ENCODE assay signal across 12 mouse cellular contexts in the genomic region with DNA sequence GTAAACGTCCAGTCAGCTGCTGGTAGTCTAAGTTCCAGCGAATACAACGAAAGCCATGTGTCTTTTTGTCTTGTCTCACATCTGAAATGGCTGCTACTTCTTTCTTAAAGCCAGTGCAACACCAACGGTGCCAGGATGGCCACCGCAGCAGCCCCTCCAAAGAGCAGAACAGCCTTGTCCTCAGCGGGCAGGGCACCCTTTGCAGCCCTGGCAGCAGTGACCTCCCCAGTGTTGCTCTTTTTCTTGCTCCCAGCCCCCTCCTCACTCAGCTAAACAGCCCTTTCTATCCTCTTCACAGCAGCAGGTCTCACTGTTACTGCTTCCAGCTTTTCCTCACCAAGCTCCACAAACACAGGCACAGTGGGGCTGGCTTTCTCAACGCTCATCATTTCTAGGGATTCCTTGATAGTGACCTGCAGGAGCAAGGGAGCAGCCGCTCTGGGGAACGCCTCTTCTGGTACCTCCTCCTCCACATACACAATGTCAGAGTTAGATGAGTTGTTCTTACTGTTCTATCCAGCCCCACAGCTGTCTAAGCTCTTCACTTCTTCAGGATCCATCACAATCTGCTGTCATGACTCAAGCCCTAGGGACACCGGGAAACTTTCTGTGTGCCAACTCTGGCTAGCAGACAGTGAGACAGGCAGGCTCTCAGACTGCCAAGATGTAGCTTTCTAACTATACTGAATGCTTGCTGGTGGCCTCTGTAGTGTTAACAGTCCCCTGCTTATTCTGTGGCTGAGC. TPM values are rescaled to one million over a fixed set of nuclear protein-coding genes. Genes with fewer than 3 reads are reported as not detected.
A peak's percentile ranks its signal among the peaks of the same experiment; 100 is the strongest.
DNase-seq lines count a peak whose midpoint lies in the region; ATAC-seq and TF ChIP-seq lines count a peak whose summit lies in the region.
"Had no signal": no experiment of that assay in that cellular context is flagged by ENCODE, and none has a peak within 500 bp of the region (broad histone marks: within the 10 kb centered on the region; RNA-seq: fewer than 3 reads in every experiment).

No protein-coding gene starts in this region.

- no peak for TF ChIP-seq POLR2A in kidney, adult 2 months (IDR thresholded peaks at IDR 0.05; ENCODE audit: low read depth, low read length)

- 65% methylated on average over 10 of the region's 10 CpGs for WGBS in heart, embryonic 11.5 days (ENCODE audit: insufficient replicate concordance)
- 66% methylated on average over 10 of the region's 10 CpGs for WGBS in heart, embryonic 12.5 days
- WGBS in limb, embryonic 11.5 days, result 69% methylated on average over 10 of the region's 10 CpGs
- 77% methylated on average over 10 of the region's 10 CpGs for WGBS in limb, embryonic 10.5 days
- 50% methylated on average over 10 of the region's 10 CpGs for WGBS in forebrain, postnatal 0 days
- 61% methylated on average over 10 of the region's 10 CpGs for WGBS in stomach, postnatal 0 days
- 48% methylated on average over 10 of the region's 10 CpGs for WGBS in kidney, adult 2 months
- WGBS in liver, embryonic 11.5 days, result 69% methylated on average over 10 of the region's 10 CpGs

- no peaks in the 10 kb centered on the region for H3K4me1 ChIP-seq in heart, embryonic 11.5 days (ENCODE audit: control insufficient read depth, insufficient read depth, low read length)
- no peaks in the 10 kb centered on the region for H3K4me1 ChIP-seq in heart, embryonic 12.5 days (replicated peaks)
- H3K4me1 ChIP-seq in limb, embryonic 11.5 days (ENCODE audit: control insufficient read depth, insufficient read depth, low read length), result peaks cover 4% of the 10 kb centered on the region; the same call in 1 of the 2 replicates
- H3K4me1 ChIP-seq in limb, embryonic 10.5 days, result peaks cover 11% of the 10 kb centered on the region
- H3K4me1 ChIP-seq in forebrain, postnatal 0 days (ENCODE audit: insufficient read depth), result 0 out of 2 replicates have a peak, but pooled peaks cover 6% of the 10 kb centered on the region
- no peaks in the 10 kb centered on the region for H3K4me1 ChIP-seq in stomach, postnatal 0 days (replicated peaks; ENCODE audit: control insufficient read depth, insufficient read depth)
- H3K4me1 ChIP-seq in kidney, adult 2 months (ENCODE audit: control insufficient read depth, insufficient read depth, low read length), result no peaks in the 10 kb centered on the region
- no peaks in the 10 kb centered on the region for H3K4me1 ChIP-seq in liver, embryonic 11.5 days (replicated peaks; ENCODE audit: control insufficient read depth, insufficient read depth, low read length)

- no peaks in the 10 kb centered on the region for H3K27me3 ChIP-seq in heart, embryonic 11.5 days (ENCODE audit: control insufficient read depth, insufficient read depth, low read length)
- no peaks in the 10 kb centered on the region for H3K27me3 ChIP-seq in heart, embryonic 12.5 days (replicated peaks)
- no peaks in the 10 kb centered on the region; the same call in 1 of the 2 replicates for H3K27me3 ChIP-seq in limb, embryonic 11.5 days (ENCODE audit: control insufficient read depth, insufficient read depth, low read length)
- peaks cover 24% of the 10 kb centered on the region for H3K27me3 ChIP-seq in limb, embryonic 10.5 days (ENCODE audit: low read depth, poor library complexity, severe bottlenecking)
- no peaks in the 10 kb centered on the region for H3K27me3 ChIP-seq in forebrain, postnatal 0 days (ENCODE audit: insufficient read depth, low read length)
- no peaks in the 10 kb centered on the region for H3K27me3 ChIP-seq in stomach, postnatal 0 days (ENCODE audit: control insufficient read depth, insufficient read depth, low read length)
- H3K27me3 ChIP-seq in kidney, adult 2 months (replicated peaks; ENCODE audit: control insufficient read depth, insufficient read depth, low read length), result no peaks in the 10 kb centered on the region
- H3K27me3 ChIP-seq in liver, embryonic 11.5 days (replicated peaks; ENCODE audit: control insufficient read depth, insufficient read depth, low read length), result no peaks in the 10 kb centered on the region

- ATAC-seq in heart, embryonic 11.5 days (replicated peaks; ENCODE audit: insufficient number of reproducible peaks, low FRiP score, low TSS enrichment), result no peak
- no peak for ATAC-seq in heart, embryonic 12.5 days (ENCODE audit: insufficient number of reproducible peaks, low FRiP score)
- 0 out of 2 replicates have a peak, but pooled peaks have one; percentile 51 for ATAC-seq in limb, embryonic 11.5 days (ENCODE audit: insufficient number of reproducible peaks, low FRiP score, low TSS enrichment, low read depth)
- ATAC-seq in forebrain, postnatal 0 days, result peak; percentile 66
- no peak for ATAC-seq in stomach, postnatal 0 days (ENCODE audit: low FRiP score, low TSS enrichment)
- no peak for ATAC-seq in liver, embryonic 11.5 days (replicated peaks; ENCODE audit: low FRiP score)

- no peak for DNase-seq in limb, embryonic 11.5 days (ENCODE audit: low spot score)
- DNase-seq in limb, embryonic 10.5 days (ENCODE audit: low spot score), result no peak
- no peak for DNase-seq in forebrain, postnatal 0 days
- DNase-seq in stomach, postnatal 0 days (ENCODE audit: low spot score), result no peak
- no peak for DNase-seq in kidney, adult 2 months
- DNase-seq in liver, embryonic 11.5 days (ENCODE audit: low spot score), result no peak
- DNase-seq: lung, postnatal 14 days had no signal

- H3K9ac ChIP-seq in heart, embryonic 11.5 days (ENCODE audit: low read depth, low read length), result no peak overlapping the region
- H3K9ac ChIP-seq in heart, embryonic 12.5 days, result no peak overlapping the region
- H3K9ac ChIP-seq in limb, embryonic 11.5 days (ENCODE audit: low read length), result no peak overlapping the region
- H3K9ac ChIP-seq in forebrain, postnatal 0 days, result no peak overlapping the region
- 0 out of 2 replicates have a peak overlapping the region, but pooled peaks have one; percentile 18 for H3K9ac ChIP-seq in stomach, postnatal 0 days (ENCODE audit: low read length)
- H3K9ac ChIP-seq in liver, embryonic 11.5 days (ENCODE audit: low read depth, low read length), result no peak overlapping the region

- no peaks in the 10 kb centered on the region for H3K36me3 ChIP-seq in heart, embryonic 11.5 days (ENCODE audit: control insufficient read depth, insufficient read depth, low read length)
- H3K36me3 ChIP-seq in heart, embryonic 12.5 days, result no peaks in the 10 kb centered on the region
- no peaks in the 10 kb centered on the region for H3K36me3 ChIP-seq in limb, embryonic 11.5 days (ENCODE audit: control insufficient read depth, insufficient read depth, low read length)
- no peaks in the 10 kb centered on the region for H3K36me3 ChIP-seq in limb, embryonic 10.5 days
- H3K36me3 ChIP-seq in forebrain, postnatal 0 days (ENCODE audit: insufficient read depth), result 0 out of 2 replicates have a peak, but pooled peaks cover 4% of the 10 kb centered on the region
- H3K36me3 ChIP-seq in stomach, postnatal 0 days (ENCODE audit: control insufficient read depth, insufficient read depth, low read length), result no peaks in the 10 kb centered on the region
- no peaks in the 10 kb centered on the region for H3K36me3 ChIP-seq in kidney, adult 2 months (ENCODE audit: control insufficient read depth, insufficient read depth, low read length)
- H3K36me3 ChIP-seq in liver, embryonic 11.5 days (ENCODE audit: control insufficient read depth, insufficient read depth, low read length), result no peaks in the 10 kb centered on the region

- no peak overlapping the region for H3K4me3 ChIP-seq in heart, embryonic 11.5 days (ENCODE audit: low read depth, low read length)
- H3K4me3 ChIP-seq in heart, embryonic 12.5 days, result no peak overlapping the region
- H3K4me3 ChIP-seq in limb, embryonic 11.5 days (ENCODE audit: low read depth, low read length), result no peak overlapping the region
- no peak overlapping the region for H3K4me3 ChIP-seq in limb, embryonic 10.5 days
- H3K4me3 ChIP-seq in forebrain, postnatal 0 days (ENCODE audit: low read depth, low read length), result no peak overlapping the region
- no peak overlapping the region for H3K4me3 ChIP-seq in stomach, postnatal 0 days (ENCODE audit: low read depth, low read length)
- no peak overlapping the region for H3K4me3 ChIP-seq in kidney, adult 2 months (ENCODE audit: insufficient read depth, low read depth, low read length)
- H3K4me3 ChIP-seq in liver, embryonic 11.5 days (ENCODE audit: low read depth, low read length), result no peak overlapping the region

- no peak overlapping the region for H3K4me2 ChIP-seq in heart, embryonic 11.5 days
- H3K4me2 ChIP-seq in heart, embryonic 12.5 days, result no peak overlapping the region
- H3K4me2 ChIP-seq in limb, embryonic 11.5 days (ENCODE audit: low read depth, severe bottlenecking), result no peak overlapping the region
- no peak overlapping the region for H3K4me2 ChIP-seq in forebrain, postnatal 0 days (ENCODE audit: low read depth)
- no peak overlapping the region for H3K4me2 ChIP-seq in stomach, postnatal 0 days (replicated peaks; ENCODE audit: low read depth)
- no peak overlapping the region for H3K4me2 ChIP-seq in liver, embryonic 11.5 days

- H3K27ac ChIP-seq in heart, embryonic 11.5 days (ENCODE audit: low read depth, low read length), result 0 out of 2 replicates have a peak overlapping the region, but pooled peaks have one; percentile 10
- H3K27ac ChIP-seq in heart, embryonic 12.5 days (ENCODE audit: poor library complexity, severe bottlenecking), result no peak overlapping the region
- 0 out of 2 replicates have a peak overlapping the region, but pooled peaks have one; percentile 8 for H3K27ac ChIP-seq in limb, embryonic 11.5 days (replicated peaks; ENCODE audit: low read depth, low read length)
- no peak overlapping the region for H3K27ac ChIP-seq in limb, embryonic 10.5 days
- H3K27ac ChIP-seq in forebrain, postnatal 0 days (ENCODE audit: low read depth, low read length), result no peak overlapping the region
- H3K27ac ChIP-seq in stomach, postnatal 0 days (replicated peaks), result 0 out of 2 replicates have a peak overlapping the region, but pooled peaks have one; percentile 13
- no peak overlapping the region for H3K27ac ChIP-seq in kidney, adult 2 months (ENCODE audit: insufficient read depth, low read depth, low read length)
- no peak overlapping the region for H3K27ac ChIP-seq in liver, embryonic 11.5 days (ENCODE audit: low read depth, low read length)

- no peak for TF ChIP-seq CTCF in forebrain, postnatal 0 days (IDR thresholded peaks at IDR 0.05; ENCODE audit: low read depth)
- no peak for TF ChIP-seq CTCF in stomach, postnatal 0 days (IDR thresholded peaks at IDR 0.05; ENCODE audit: low read depth)
- TF ChIP-seq CTCF in kidney, adult 2 months (conservative IDR thresholded peaks at IDR 0.05; ENCODE audit: insufficient read depth, insufficient read length, low read depth, low read length), result no peak

- no peaks in the 10 kb centered on the region for H3K9me3 ChIP-seq in heart, embryonic 11.5 days (replicated peaks; ENCODE audit: control insufficient read depth, low read length)
- H3K9me3 ChIP-seq in heart, embryonic 12.5 days (replicated peaks), result no peaks in the 10 kb centered on the region
- H3K9me3 ChIP-seq in limb, embryonic 11.5 days (ENCODE audit: control insufficient read depth, low read length), result no peaks in the 10 kb centered on the region
- H3K9me3 ChIP-seq in limb, embryonic 10.5 days (replicated peaks), result no peaks in the 10 kb centered on the region
- no peaks in the 10 kb centered on the region for H3K9me3 ChIP-seq in forebrain, postnatal 0 days (ENCODE audit: low read length)
- H3K9me3 ChIP-seq in stomach, postnatal 0 days (ENCODE audit: control insufficient read depth, low read length), result no peaks in the 10 kb centered on the region
- H3K9me3 ChIP-seq in liver, embryonic 11.5 days (ENCODE audit: control insufficient read depth, low read length), result no peaks in the 10 kb centered on the region

- no peak for TF ChIP-seq EP300 in stomach, postnatal 0 days (optimal IDR thresholded peaks at IDR 0.05)

RNA-seq across cellular contexts. Expression of gene Zfp72, which starts 8.9 kb away (rescaled TPM):
- polyA plus RNA-seq in heart, embryonic 11.5 days (2014; fragmentation: Nextera tagmentation; extraction: Ambion mirVana), result 3.3 and 4.4 TPM in 2 replicates
- 2.9 and 3.3 TPM in 2 replicates for polyA plus RNA-seq in heart, embryonic 12.5 days (2016; fragmentation: Nextera tagmentation; extraction: Ambion mirVana)
- polyA plus RNA-seq in limb, embryonic 11.5 days (2014; fragmentation: Nextera tagmentation; extraction: Ambion mirVana), result 5.3 and 5.7 TPM in 2 replicates
- polyA plus RNA-seq in limb, embryonic 10.5 days (2016; fragmentation: Nextera tagmentation; extraction: Ambion mirVana), result 5.0 and 5.9 TPM in 2 replicates
- total RNA-seq in forebrain, postnatal 0 days (2014; rRNA removed), result 7.1 and 10.1 TPM in 2 replicates
- 2.5 and 5.3 TPM in 2 replicates for polyA plus RNA-seq in forebrain, postnatal 0 days (2015; fragmentation: Nextera tagmentation; extraction: Ambion mirVana)
- polyA plus RNA-seq in stomach, postnatal 0 days (2015; fragmentation: Nextera tagmentation; extraction: Ambion mirVana), result 1.7 and 2.3 TPM in 2 replicates
- polyA plus RNA-seq in kidney, adult 2 months (2012; rRNA removed), result 0.26 and 0.47 TPM in 2 replicates
- polyA plus RNA-seq in liver, embryonic 11.5 days (2014; fragmentation: Nextera tagmentation; extraction: Ambion mirVana), result 2.6 and 3.8 TPM in 2 replicates

RNA-seq across cellular contexts. Expression of gene Ftl1-ps1, which starts 17.8 kb away (rescaled TPM):
- polyA plus RNA-seq in heart, embryonic 11.5 days (2014; fragmentation: Nextera tagmentation; extraction: Ambion mirVana), result 60.3 and 65.8 TPM in 2 replicates
- 67.9 and 72.3 TPM in 2 replicates for polyA plus RNA-seq in heart, embryonic 12.5 days (2016; fragmentation: Nextera tagmentation; extraction: Ambion mirVana)
- 55.2 and 55.9 TPM in 2 replicates for polyA plus RNA-seq in limb, embryonic 11.5 days (2014; fragmentation: Nextera tagmentation; extraction: Ambion mirVana)
- 72.3 and 80.5 TPM in 2 replicates for polyA plus RNA-seq in limb, embryonic 10.5 days (2016; fragmentation: Nextera tagmentation; extraction: Ambion mirVana)
- 68.3 and 93.6 TPM in 2 replicates for total RNA-seq in forebrain, postnatal 0 days (2014; rRNA removed)
- 92.1 and 112 TPM in 2 replicates for polyA plus RNA-seq in forebrain, postnatal 0 days (2015; fragmentation: Nextera tagmentation; extraction: Ambion mirVana)
- polyA plus RNA-seq in stomach, postnatal 0 days (2015; fragmentation: Nextera tagmentation; extraction: Ambion mirVana), result 92.7 and 99.0 TPM in 2 replicates
- polyA plus RNA-seq in kidney, adult 2 months (2012; rRNA removed), result 92.8 and 142 TPM in 2 replicates
- 90.6 and 95.9 TPM in 2 replicates for polyA plus RNA-seq in liver, embryonic 11.5 days (2014; fragmentation: Nextera tagmentation; extraction: Ambion mirVana)

RNA-seq across cellular contexts. Expression of gene Lrrc14b, which starts 17.9 kb away (rescaled TPM):
- 0.60 and 1.3 TPM in 2 replicates for polyA plus RNA-seq in heart, embryonic 11.5 days (2014; fragmentation: Nextera tagmentation; extraction: Ambion mirVana)
- 0.87 and 1.5 TPM in 2 replicates for polyA plus RNA-seq in heart, embryonic 12.5 days (2016; fragmentation: Nextera tagmentation; extraction: Ambion mirVana)
- not detected in 2 replicates for polyA plus RNA-seq in limb, embryonic 11.5 days (2014; fragmentation: Nextera tagmentation; extraction: Ambion mirVana)
- not detected in 2 replicates for polyA plus RNA-seq in limb, embryonic 10.5 days (2016; fragmentation: Nextera tagmentation; extraction: Ambion mirVana)
- total RNA-seq in forebrain, postnatal 0 days (2014; rRNA removed), result not detected in 2 replicates
- polyA plus RNA-seq in forebrain, postnatal 0 days (2015; fragmentation: Nextera tagmentation; extraction: Ambion mirVana), result not detected in 2 replicates
- not detected in 2 replicates for polyA plus RNA-seq in stomach, postnatal 0 days (2015; fragmentation: Nextera tagmentation; extraction: Ambion mirVana)
- 1.6 and 2.0 TPM in 2 replicates for polyA plus RNA-seq in kidney, adult 2 months (2012; rRNA removed)
- not detected in 2 replicates for polyA plus RNA-seq in liver, embryonic 11.5 days (2014; fragmentation: Nextera tagmentation; extraction: Ambion mirVana)
- total RNA-seq: layer of hippocampus, adult 18-20 months; monocyte, adult 5-6 weeks had no signal
- polyA plus RNA-seq: stomach, embryonic 16.5 days had no signal

RNA-seq across cellular contexts. Expression of gene Ccdc127, which starts 31.6 kb away (rescaled TPM):
- 51.8 and 55.5 TPM in 2 replicates for polyA plus RNA-seq in heart, embryonic 11.5 days (2014; fragmentation: Nextera tagmentation; extraction: Ambion mirVana)
- polyA plus RNA-seq in heart, embryonic 12.5 days (2016; fragmentation: Nextera tagmentation; extraction: Ambion mirVana), result 48.7 and 54.9 TPM in 2 replicates
- 57.4 and 61.0 TPM in 2 replicates for polyA plus RNA-seq in limb, embryonic 11.5 days (2014; fragmentation: Nextera tagmentation; extraction: Ambion mirVana)
- polyA plus RNA-seq in limb, embryonic 10.5 days (2016; fragmentation: Nextera tagmentation; extraction: Ambion mirVana), result 52.7 and 54.0 TPM in 2 replicates
- 22.2 and 34.2 TPM in 2 replicates for total RNA-seq in forebrain, postnatal 0 days (2014; rRNA removed)
- polyA plus RNA-seq in forebrain, postnatal 0 days (2015; fragmentation: Nextera tagmentation; extraction: Ambion mirVana), result 35.1 and 39.8 TPM in 2 replicates
- polyA plus RNA-seq in stomach, postnatal 0 days (2015; fragmentation: Nextera tagmentation; extraction: Ambion mirVana), result 31.4 and 33.1 TPM in 2 replicates
- 3.9 and 4.5 TPM in 2 replicates for polyA plus RNA-seq in kidney, adult 2 months (2012; rRNA removed)
- 46.4 and 53.7 TPM in 2 replicates for polyA plus RNA-seq in liver, embryonic 11.5 days (2014; fragmentation: Nextera tagmentation; extraction: Ambion mirVana)

RNA-seq across cellular contexts. Expression of gene Sdha, which starts 31.6 kb away (rescaled TPM):
- polyA plus RNA-seq in heart, embryonic 11.5 days (2014; fragmentation: Nextera tagmentation; extraction: Ambion mirVana), result 346 and 441 TPM in 2 replicates
- polyA plus RNA-seq in heart, embryonic 12.5 days (2016; fragmentation: Nextera tagmentation; extraction: Ambion mirVana), result 450 and 465 TPM in 2 replicates
- 214 and 235 TPM in 2 replicates for polyA plus RNA-seq in limb, embryonic 11.5 days (2014; fragmentation: Nextera tagmentation; extraction: Ambion mirVana)
- 257 and 263 TPM in 2 replicates for polyA plus RNA-seq in limb, embryonic 10.5 days (2016; fragmentation: Nextera tagmentation; extraction: Ambion mirVana)
- 91.5 and 166 TPM in 2 replicates for total RNA-seq in forebrain, postnatal 0 days (2014; rRNA removed)
- 157 and 179 TPM in 2 replicates for polyA plus RNA-seq in forebrain, postnatal 0 days (2015; fragmentation: Nextera tagmentation; extraction: Ambion mirVana)
- 156 and 171 TPM in 2 replicates for polyA plus RNA-seq in stomach, postnatal 0 days (2015; fragmentation: Nextera tagmentation; extraction: Ambion mirVana)
- polyA plus RNA-seq in kidney, adult 2 months (2012; rRNA removed), result 445 and 517 TPM in 2 replicates
- 248 and 278 TPM in 2 replicates for polyA plus RNA-seq in liver, embryonic 11.5 days (2014; fragmentation: Nextera tagmentation; extraction: Ambion mirVana)

Comparison
In these comparisons a context has a peak if more than half of its experiments do, and no peak if none do; other contexts are left out.
1. H3K27ac ChIP-seq: peak in heart, embryonic 11.5 days (single experiment), limb, embryonic 11.5 days (single experiment) and stomach, postnatal 0 days (single experiment); none in heart, embryonic 12.5 days (single experiment), limb, embryonic 10.5 days (single experiment), forebrain, postnatal 0 days (single experiment), kidney, adult 2 months (single experiment) and liver, embryonic 11.5 days (single experiment).
2. ATAC-seq: peak in limb, embryonic 11.5 days (single experiment) and forebrain, postnatal 0 days (single experiment); none in heart, embryonic 11.5 days (single experiment), heart, embryonic 12.5 days (single experiment), stomach, postnatal 0 days (single experiment) and liver, embryonic 11.5 days (single experiment).